Mouse (Mus musculus): ENCODE data around the gene Dok5.

Gene Dok5

DNA sequence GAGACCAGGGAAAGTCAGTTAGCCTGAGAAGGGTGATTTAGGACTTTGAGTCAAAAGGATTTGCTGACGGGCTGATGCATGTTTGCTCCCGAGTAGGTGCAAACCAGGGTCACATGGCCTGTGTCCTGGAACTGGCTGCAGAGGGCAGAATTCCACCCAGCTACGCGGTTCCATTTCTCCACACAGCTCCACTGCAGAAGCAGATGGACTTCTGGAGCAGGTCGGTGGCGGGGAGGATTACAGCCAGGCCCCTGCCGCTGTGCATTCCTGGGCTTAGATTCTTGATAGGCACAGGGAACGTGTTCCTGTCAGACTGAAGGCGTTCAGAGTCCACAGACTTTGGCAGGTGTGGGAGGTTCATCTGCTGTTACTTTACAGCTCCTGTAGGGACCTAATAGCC, 131.2 kb downstream of the Dok5 start:
- DNase-seq (ENCODE audit: low spot score) = peak; percentile 61

DNA sequence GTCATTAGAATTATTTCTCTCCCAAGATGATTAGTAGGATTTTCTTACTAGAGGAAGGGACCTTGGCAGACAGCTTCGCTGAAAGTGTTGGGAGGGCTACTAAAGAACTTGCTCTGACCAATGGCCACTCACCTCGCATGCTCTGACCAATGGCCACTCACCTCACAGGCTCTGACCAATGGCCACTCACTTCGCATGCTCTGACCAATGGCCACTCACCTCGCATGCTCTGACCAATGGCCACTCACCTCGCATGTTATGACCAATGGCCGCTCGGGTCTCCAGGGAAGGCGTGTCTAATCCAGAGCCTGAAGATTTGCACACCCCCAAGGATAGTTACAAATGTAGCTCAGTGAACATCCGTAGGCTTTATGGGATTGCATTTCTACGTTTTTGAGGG, 131.6 kb downstream of the Dok5 start:
- DNase-seq (ENCODE audit: low spot score) = no peak

DNA sequence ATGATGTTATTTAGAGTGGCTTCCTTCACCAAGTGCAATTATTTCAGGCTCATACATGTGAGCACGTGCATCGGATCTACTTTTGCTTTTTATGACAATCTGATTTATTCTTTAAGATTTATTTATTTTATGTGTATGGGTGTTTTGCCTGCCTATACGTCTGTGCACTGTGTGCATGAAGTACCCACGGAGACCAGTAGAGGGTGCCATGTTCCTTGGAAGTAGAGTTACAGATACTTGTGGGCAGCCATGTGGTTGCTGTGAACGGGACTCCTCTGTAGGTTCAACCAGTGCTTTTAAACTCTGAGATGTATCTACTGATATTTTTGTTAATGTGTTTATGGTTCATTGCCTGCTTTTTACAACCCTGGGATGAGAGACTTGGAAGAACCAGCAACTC, 132.4 kb downstream of the Dok5 start:
- no peak for DNase-seq (ENCODE audit: low spot score)

DNA sequence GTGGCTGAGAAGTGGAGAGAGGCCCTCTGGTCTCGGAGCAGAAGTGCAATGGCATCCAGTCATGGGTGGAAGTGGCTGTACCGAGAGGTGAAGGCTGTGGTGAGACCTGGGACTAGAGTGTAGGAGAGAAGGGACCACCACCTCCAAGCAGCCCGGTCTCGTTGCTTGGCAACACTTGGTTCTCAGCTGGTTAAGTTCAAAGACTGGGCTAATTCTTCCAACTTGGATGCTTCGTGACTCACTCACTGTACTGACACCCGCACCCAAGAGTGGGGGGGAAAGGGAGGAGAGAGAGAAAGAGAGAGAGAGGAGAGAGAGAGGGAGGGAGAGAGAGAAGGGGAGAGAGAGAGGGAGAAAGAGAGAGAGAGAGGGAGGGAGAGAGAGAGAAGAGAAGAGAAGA, 133.2 kb downstream of the Dok5 start:
- no peak for DNase-seq (ENCODE audit: low spot score)

DNA sequence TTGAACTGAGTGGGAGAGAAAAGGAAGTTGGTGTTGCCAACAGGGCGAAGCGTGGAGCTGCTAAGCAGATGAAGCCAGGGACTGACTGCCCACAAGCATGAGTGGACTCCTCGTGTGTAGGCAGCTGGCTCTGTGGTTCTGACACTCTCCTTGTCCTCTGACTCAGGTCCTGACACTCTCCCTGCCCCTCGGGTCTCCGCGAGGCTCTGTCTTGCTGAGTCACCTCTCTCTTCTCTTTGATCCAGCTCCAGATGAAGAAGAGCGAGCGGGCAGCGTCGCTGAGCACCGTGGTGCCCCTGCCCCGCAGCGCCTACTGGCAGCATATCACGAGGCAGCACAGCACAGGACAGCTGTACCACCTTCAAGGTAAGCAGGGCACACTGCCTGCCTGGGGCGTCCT, 139.0 kb downstream of the Dok5 start:
- no peak for DNase-seq (ENCODE audit: low spot score)

DNA sequence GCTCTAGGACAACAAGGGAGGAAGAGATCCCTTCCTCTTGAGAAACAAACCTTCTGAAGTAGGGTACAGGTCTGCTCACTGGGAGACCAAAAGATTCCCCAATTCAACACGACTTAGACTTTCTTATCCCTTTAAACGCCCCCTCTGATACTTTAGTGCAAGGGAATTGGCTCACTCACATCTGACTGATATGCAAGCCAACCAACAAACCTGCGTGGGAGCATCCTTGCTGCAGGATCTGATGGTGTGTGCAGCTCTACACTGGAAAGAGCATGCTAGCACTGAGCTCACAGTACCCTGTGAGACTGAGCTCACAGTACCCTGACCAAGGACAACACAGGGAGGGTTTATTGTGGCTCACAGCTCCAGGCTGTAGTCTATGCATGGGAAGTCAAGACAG, 139.9 kb downstream of the Dok5 start:
- DNase-seq (ENCODE audit: low spot score) = no peak

DNA sequence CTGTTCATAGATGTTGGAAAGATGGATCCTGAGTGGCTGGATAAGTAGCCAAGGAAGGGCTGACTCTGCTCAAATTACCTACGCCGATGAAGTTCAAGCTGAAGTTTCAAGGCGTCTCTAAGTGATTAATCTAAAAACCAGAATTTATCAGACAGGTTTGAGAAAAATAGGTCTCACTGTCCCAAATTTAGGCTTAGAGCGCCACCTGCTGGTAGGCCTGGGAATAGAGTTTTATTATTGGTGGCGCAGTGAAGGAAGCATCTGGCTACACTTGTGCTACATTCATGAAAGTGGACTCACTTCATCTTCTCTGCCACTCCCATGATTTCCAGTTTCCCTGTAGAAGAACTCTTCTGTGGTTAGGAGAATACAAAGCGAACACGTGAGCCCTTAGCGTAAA, 141.8 kb downstream of the Dok5 start:
- DNase-seq (ENCODE audit: low spot score) = peak; percentile 61

DNA sequence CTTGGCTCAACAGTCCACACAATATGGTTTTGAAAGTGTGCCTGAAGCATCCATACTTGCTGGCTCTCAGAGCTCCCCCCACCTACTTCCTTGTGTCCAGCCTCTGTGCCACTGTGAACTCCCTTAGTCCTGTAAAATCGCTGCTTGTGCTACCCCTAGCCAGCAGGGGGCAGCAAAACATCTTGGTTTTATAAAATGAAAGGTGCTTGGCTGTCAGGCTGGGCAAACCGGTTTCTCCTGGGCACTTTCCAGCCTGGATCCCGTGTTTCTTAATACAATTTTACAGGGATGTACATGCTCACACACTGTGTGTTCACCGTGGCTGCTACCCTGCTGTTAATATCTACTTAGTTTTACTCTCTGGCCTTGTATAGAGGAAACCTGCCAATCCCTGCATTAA, 145.9 kb downstream of the Dok5 start:
- DNase-seq (ENCODE audit: low spot score) = peak; percentile 74

DNA sequence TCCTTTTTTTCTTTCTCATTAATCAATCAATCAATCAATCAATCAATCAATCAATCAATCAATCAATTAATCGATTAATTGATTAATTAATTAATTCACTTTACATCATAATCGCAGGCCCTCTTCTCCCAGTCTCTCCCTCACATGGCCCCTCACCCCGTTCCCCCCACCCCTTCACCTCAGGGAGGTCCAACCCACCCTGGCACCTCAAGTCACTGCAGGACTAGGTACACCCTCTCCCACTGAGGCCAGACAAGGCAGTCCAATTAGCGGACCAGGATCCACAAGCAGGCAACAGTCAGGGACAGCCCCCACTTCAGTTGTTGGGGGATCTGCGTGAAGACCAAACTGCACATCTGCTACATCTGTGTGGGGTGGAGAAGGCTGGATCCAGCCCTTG, 146.3 kb downstream of the Dok5 start:
- DNase-seq (ENCODE audit: low spot score) = no peak

DNA sequence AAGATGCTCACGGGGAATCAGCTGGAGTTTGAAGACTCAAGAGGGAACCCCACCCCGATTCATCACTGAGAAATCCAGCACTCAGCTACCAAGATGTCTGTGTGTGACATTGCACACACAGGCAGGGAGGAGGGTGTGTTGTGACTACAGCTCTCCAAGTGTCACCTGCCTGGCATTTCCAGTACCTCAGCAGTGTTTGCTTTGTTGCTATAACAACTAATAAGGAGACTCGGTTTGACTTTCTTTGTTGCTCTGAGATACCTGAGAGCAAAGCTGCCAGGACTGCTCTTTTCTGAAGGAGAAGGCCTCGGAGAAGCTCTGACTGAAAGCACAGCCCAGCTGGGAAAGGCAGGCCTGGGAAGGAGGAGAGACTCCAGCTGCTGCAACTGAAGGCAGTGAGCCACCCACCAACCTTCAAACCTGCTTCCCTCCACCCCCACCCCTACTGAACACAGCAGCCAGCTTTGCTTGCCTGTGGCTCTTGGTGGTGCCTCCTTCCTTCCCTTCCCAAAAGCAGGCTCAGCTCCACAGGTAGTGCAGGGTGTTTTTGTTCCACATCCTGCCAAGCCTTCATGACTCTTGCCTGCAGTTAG, 152.7 kb downstream of the Dok5 start:
- no peak for DNase-seq (ENCODE audit: low spot score)

DNA sequence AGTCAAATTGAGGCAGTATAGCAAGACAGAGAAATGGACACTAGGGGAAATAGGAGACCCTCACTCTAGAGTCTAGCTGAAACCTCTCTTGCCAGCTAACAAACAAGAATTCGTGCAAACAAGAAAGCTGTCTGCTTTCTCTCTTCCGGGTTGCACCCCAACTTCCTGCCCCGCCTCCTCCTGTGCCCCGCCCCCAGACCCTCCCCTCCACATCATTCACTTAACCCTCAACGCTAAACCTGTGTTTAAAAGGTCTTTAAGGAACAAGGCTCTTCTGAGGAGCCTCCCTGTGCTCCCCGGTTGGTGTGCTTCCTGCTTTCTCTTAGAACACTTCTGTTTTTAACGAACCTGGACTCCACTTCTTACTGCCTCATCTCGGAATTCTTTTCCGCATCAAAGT, 156.4 kb downstream of the Dok5 start:
- no peak for DNase-seq (ENCODE audit: low spot score)

DNA sequence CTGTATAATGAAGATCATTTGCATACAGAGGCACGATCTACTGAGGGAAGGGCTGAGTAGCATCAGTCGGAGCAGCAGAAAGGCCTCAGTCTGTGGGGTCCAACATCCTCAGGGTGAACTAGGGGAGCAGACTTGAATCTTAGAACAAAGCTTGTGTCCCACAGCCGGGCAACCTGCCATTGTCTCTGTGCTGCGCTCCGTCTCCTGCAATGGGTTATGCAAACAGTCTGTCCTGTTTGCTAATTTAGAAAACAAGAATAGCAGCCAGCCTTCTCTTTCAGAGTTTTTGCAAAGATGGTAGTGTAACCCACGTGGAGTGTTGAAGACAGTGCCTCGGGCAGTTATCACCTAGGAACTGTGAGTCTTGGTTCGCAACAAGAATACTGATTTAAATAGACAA, 163.5 kb downstream of the Dok5 start:
- no peak for DNase-seq (ENCODE audit: low spot score)

DNA sequence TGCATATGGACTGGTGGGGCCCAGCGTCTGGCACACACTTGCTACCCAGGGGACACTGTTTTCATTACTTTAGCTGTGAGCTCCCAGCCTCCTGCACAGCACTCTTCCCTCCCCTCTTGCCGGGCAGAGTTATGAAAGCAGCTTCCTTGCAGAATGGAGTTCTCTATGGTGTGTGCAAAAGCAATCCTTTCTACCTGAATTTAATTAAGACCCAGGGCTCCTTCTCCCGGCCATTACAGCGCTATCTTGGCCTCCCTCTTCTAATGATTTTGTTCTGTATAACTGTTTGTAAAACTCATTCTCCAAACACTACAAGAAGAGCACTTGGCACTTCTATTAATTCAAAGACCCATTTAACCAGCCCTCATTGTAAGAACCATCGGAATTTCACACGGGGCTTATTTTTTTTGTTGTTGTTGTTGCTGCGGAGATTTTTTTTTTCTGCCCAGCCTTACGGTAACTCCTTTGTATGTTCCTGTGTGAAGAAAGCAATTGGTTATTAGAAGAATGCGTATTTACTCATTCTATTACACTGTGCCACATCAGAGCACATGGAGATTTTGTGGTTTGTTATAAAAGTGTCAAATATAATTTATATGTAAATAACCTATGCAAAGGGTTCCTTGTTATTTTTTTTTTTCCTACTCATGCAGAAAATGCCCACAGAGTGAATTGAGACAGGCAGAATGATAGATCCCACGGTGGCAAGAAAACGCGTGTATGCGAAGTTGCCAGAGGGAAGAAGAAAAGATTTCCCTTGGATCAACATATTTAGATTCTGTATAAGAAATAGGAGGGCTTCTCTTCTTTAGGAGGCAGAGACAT, 170.8 kb downstream of the Dok5 start:
- no peak for DNase-seq (ENCODE audit: low spot score)

DNA sequence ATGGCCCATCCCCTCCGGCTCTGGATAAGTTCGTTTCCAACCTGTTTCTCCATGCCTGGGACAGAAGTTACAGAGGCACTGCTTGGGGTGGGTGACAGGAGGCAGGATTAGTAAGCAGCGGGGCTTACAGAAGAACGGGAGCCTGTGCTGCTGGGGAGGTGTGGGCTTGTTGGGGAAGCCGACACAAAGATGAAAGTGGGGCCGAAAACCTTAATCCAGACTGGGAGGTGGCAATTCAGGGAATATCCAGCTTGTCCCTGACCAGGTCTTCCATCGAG, 171.4 kb downstream of the Dok5 start:
- DNase-seq (ENCODE audit: low spot score) = no peak

DNA sequence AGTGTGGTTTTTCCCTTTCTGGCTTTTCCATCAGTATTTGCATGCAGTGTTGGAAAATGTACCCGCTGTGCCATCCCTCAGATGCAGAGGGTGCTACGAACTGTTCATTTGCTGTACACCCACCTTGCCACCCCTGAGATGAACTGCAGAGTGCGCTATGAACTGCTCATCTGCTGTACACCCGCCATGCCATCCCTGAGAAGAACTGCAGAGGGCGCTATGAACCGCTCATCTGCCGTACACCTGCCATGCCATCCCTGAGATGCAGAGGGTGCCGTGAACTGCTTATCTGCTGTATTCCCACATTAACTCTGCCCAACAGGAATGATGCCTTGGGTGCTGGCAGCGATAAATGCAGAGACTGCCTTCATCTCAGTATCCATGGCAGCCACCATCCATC, 171.8 kb downstream of the Dok5 start:
- no peak for DNase-seq (ENCODE audit: low spot score)

DNA sequence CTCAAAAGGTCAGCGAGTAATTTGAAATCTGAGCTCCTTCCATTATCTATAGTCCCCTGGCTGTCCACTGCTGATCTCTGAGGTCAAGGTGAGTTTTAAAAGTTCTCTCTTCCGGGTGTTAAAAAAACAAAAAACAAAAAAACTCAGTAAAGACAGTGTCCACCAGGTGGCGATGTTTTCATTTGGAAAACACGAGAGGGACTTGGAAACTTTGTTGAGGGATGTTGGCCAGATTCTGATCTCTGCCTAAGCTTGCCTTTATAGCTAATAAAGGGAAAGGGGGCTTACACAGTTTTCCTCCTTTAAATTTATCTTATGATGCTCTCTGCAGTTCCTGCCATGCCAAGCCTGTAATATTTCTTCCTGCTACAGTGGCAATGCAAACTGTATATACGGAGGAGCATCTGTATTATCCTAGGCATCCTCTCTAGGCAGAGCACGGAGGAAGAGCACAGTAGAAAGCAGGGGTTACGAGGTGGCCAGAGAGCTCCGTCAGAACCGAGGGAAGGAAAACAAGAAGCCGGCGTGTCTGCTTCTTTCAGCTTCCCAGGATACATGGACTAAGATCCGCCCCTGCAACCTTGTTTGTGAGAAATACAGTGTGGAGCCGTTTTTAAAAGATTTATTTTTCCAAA, 181.1 kb downstream of the Dok5 start:
- peak; percentile 35 for DNase-seq (ENCODE audit: low spot score)

DNA sequence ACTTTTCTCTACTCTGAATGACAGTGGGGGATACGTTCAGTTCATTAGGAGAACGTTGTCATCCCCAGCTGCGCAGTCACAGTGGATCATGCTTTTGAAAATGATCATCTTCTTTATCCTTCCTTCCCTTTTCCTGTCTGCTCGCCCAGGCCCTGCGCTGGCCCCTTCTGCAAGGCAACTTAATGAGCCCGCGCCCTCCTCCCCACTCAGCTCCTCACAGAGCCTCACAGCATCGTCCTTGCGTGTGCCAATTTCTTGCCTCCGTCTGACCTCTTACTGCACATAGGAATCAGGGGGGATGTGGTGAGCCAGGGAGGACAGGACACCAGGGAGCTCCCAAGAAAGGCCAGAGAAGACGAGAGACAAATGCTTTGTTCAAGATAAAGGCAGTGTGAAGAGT, 182.3 kb downstream of the Dok5 start:
- DNase-seq (ENCODE audit: low spot score) = no peak

DNA sequence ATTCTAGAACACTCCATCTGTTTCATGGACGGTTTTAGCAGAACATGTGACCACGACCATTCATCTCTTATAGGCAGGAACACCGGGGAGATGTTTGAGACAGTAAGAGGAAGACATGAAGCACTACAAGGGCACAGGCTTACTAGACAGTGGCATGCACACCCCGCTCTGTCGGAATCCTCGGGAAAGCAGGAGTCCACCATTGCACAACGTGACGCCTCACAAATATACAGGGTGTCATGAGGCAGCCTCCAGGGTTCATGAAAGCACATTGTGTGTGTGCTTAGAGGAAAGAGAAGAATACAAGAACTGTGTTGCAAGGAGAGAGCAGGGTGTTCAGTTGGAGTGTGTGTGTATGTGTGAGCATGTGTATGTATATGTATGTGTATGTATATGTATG, 184.0 kb downstream of the Dok5 start:
- no peak for DNase-seq (ENCODE audit: low spot score)

DNA sequence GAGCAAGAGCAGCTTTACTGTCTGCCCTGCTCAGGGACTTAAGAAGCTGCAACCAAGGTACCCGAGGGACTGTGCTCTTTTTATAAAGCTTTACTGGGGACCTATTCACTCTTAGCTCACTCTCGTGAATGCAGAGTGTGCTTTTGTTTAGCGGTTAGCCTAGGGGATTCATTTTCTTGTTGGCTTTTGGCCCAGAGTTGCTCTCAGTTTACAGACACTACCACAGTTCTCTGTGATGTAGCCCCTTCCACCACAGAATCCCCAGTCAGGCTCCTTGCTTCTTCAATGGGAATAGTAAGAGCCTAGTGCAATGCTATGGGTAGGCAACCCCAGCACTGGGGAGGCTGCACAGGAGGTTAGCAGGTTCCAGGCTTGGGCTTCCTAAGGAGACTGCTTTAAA, 190.7 kb downstream of the Dok5 start:
- no peak for DNase-seq (ENCODE audit: low spot score)

DNA sequence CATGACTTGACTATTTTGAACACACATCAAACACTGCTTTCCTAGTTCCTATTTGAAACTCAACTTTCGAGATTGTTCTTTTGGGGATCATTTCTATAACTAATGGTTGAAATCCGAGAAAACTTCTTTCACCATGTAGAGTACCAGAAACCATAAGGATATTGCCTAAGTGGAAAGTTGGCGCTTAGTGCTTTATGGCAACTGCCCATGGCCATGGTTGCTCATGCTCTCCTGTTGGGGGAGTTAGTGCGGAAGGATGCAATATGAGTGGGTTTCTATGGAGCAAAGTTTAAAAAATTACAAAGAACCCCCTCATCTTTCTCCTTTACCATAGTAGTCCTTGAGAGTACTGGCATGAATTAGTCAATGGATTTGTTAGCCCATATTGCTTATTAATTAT, 192.5 kb downstream of the Dok5 start:
- DNase-seq (ENCODE audit: low spot score) = no peak

DNA sequence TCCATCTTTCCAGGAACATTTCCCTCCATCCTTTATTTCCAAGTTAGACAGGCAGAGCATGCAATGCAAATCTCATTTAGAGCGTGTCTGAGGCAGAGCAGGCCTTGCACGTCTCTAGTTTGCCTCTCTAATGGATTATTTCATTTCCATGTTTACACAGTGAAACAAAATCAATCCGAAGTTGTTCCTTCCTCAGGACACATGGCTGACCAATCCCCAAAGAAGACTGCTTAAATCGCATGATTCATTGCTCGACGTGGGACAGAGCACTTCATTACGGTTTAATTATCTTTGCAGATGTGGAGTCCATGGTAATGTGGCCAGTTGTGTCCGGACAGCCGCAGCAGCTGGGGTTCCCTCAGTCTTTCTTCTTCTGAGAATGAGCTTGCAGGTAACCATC, 194.6 kb downstream of the Dok5 start:
- no peak for DNase-seq (ENCODE audit: low spot score)
